Mouse (Mus musculus) stomach, embryonic 15.5 days (tissue): ENCODE measurements around the gene Wt1. TPM values are rescaled to one million over a fixed set of nuclear protein-coding genes. Genes with fewer than 3 reads are reported as not detected.
A peak's percentile ranks its signal among the peaks of the same experiment; 100 is the strongest.

ENCODE experiments used
- ATAC-seq: fragments of 200-750 bp; cut with Nextera tagmentation; 2 replicates; pipeline ENCODE4 v1.8.0; 2017; ENCODE audit warnings: low read depth, moderate number of reproducible peaks, moderate TSS enrichment; ENCODE audit not compliant: insufficient read depth, low FRiP score
- H3K27ac ChIP-seq: fragments of 300-500 bp; sonication (generic); 2 replicates; pipeline ENCODE4 v1.5.1; 2015; ENCODE audit warnings: mild to moderate bottlenecking, inconsistent platforms
- H3K27me3 ChIP-seq: fragments of 300-500 bp; sonication (generic); replicated peaks from 2 replicates; pipeline ENCODE4 v1.6.1; 2015; ENCODE audit warnings: inconsistent platforms
- H3K36me3 ChIP-seq: fragments of 300-500 bp; sonication (generic); 2 replicates; pipeline ENCODE4 v1.6.1; 2015; ENCODE audit warnings: inconsistent platforms
- H3K4me1 ChIP-seq: fragments of 300-500 bp; sonication (generic); 2 replicates; pipeline ENCODE4 v1.6.1; 2015; ENCODE audit warnings: inconsistent platforms
- H3K4me2 ChIP-seq: fragments of 300-500 bp; sonication (generic); 2 replicates; pipeline ENCODE4 v1.6.1; 2015; ENCODE audit warnings: mild to moderate bottlenecking, inconsistent platforms
- H3K4me3 ChIP-seq: fragments of 300-500 bp; sonication (generic); replicated peaks from 2 replicates; pipeline ENCODE4 v1.5.1; 2015; ENCODE audit warnings: inconsistent platforms
- H3K9ac ChIP-seq: fragments of 300-500 bp; sonication (generic); 2 replicates; pipeline ENCODE4 v1.6.1; 2015; ENCODE audit warnings: inconsistent platforms
- H3K9me3 ChIP-seq: fragments of 300-500 bp; sonication (generic); 2 replicates; pipeline ENCODE4 v1.6.1; 2016; ENCODE audit warnings: inconsistent platforms
- WGBS: fragments of 180-500 bp; shearing (Covaris S2); methylation state at CpG from one replicate; pipeline ENCODE4 v1.1.7; 2015; 5-methylcytosine and 5-hydroxymethylcytosine counted together
- polyA plus RNA-seq: library from polyadenylated mRNA; unstranded; fragments of >200 nt; fragmentation: Nextera tagmentation; extraction: Ambion mirVana; gene quantifications from 2 replicates; pipeline ENCODE4 v1.2.1, GENCODE M21; 2015

Wt1 gene
- polyA plus RNA-seq, 1 experiment from 2014 or later = 23.3 TPM

DNA sequence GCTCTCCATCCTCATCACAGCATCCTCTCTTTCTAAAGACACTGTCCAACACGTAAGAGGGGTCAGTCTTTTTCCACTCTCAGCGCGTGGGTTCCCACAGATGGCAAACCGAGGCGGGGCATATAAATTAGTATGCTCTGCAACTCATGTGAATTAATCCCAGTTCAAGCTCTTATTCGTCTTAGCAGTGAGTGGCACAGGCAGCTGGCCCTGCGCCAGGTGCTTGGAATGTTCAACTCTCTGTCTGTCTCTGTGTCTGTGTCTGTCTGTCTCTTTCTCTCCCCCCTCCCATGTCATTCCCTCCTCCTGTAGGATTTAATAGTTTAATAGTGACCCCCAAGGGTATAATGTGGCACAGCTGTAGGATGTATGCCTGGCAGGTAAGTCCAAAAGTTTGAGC, 26.9 kb upstream of the Wt1 start:
- Histone ChIP-seq H3K27ac (no peak overlapping the region), H3K27me3 (no peaks in the 10 kb centered on the region), H3K36me3 (no peaks in the 10 kb centered on the region), H3K9ac (no peak overlapping the region), H3K4me1 (no peaks in the 10 kb centered on the region), H3K4me2 (no peak overlapping the region), H3K4me3 (no peak overlapping the region), H3K9me3 (no peaks in the 10 kb centered on the region)
- ATAC-seq = no peak
- WGBS = 68% methylated on average over 7 of the region's 7 CpGs

DNA sequence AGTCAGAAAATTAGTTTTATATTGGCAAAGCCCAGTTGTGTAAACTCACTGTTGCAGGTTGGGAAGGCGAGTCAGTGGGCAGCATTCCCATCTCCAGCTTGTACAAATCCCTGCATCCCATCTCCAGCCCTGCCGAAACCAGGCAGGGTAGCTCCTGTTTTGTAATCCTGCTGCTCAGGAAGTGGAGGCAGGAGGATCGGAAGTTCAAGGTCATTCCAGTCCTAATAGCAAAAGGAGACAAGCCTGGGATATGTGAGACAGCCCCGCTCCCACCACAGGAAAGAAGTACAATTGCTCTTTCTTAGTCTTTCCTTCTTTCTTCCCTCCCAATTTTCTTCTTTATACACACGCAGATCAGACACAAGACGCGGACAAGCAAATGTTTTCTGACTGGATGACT, 25.8 kb upstream of the Wt1 start:
- Histone ChIP-seq H3K4me2 (no peak overlapping the region), H3K27me3 (no peaks in the 10 kb centered on the region), H3K9ac (no peak overlapping the region), H3K4me1 (no peaks in the 10 kb centered on the region), H3K27ac (no peak overlapping the region), H3K9me3 (no peaks in the 10 kb centered on the region), H3K4me3 (no peak overlapping the region), H3K36me3 (no peaks in the 10 kb centered on the region)
- WGBS = 46% methylated on average over 7 of the region's 7 CpGs
- no peak for ATAC-seq

DNA sequence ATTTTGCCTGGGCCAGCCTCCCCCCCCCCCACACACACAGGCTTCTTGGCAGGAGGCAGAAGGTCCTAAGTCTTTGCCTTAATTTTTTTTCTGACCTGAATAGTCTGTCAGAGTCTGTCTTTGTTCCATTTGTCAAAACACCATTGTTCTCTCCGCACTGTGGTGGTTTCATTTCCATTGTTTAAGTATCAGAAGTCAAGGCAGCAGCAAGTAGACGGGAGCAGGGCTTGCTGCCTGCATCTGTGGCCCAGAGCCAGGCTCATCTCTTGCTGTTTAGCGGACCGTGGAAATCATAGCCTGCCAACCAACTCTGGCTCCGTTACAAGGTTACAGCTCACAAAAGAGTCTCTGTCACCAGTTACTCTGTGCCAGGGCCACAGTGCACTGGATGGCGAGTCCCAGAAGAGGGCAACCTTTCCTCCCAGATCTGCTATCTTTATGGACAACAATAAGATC, 17.6 kb upstream of the Wt1 start:
- ATAC-seq = peak; percentile 56; the same call in 1 of the 2 replicates
- 30% methylated on average over 6 of the region's 6 CpGs for WGBS
- Histone ChIP-seq H3K4me1 (no peaks in the 10 kb centered on the region), H3K9me3 (no peaks in the 10 kb centered on the region), H3K4me3 (no peak overlapping the region), H3K36me3 (no peaks in the 10 kb centered on the region), H3K27me3 (peaks cover 7% of the 10 kb centered on the region), H3K27ac (no peak overlapping the region), H3K9ac (no peak overlapping the region), H3K4me2 (no peak overlapping the region)

DNA sequence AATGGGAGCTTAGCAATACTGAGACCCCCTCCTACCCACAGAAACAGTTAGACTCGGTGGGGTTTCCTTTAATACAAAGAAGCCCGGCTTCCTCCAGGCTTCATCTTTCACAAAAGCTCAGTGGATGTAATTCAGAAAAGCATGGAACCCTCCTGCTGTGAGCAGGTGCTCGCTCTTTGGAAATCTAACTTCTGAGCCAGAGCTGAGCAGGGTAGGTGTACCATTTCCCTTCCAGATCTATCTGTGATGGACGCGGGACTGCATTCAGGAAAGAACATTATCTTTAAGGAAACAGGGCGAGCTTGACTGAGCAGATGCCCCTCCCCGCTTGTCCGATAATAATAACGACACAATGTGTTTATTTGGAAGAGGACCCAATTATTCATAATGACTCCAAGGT, 12.3 kb upstream of the Wt1 start:
- H3K27ac ChIP-seq = no peak overlapping the region
- 34% methylated on average over 9 of the region's 9 CpGs for WGBS
- H3K9me3 ChIP-seq = no peaks in the 10 kb centered on the region
- H3K4me2 ChIP-seq = no peak overlapping the region
- H3K4me1 ChIP-seq = no peaks in the 10 kb centered on the region
- H3K36me3 ChIP-seq = no peaks in the 10 kb centered on the region
- ATAC-seq = no peak
- no peak overlapping the region for H3K4me3 ChIP-seq
- H3K9ac ChIP-seq = no peak overlapping the region
- H3K27me3 ChIP-seq = peaks cover 23% of the 10 kb centered on the region

DNA sequence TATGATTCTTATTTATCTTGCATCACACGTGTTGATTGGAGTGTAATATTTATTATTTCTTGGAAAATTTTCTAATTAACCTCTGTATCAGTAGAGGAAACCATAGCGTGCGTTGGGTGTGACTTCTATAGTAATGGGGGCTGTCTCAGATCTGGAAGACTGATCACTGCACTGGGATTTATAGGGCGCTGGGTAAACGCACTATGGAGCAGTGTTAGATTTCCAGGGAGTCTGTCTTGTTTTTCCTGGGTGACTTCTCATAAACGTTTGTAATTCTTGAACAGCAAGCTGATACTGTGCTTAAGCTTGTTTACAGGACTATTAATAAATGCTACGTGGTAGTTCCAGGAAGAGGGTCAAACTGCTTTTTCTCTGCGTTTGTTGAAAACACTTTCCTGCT, 8.7 kb upstream of the Wt1 start:
- H3K4me2 ChIP-seq = no peak overlapping the region
- H3K4me3 ChIP-seq = no peak overlapping the region
- no peaks in the 10 kb centered on the region for H3K36me3 ChIP-seq
- H3K9me3 ChIP-seq = no peaks in the 10 kb centered on the region
- ATAC-seq = no peak
- 40% methylated on average over 8 of the region's 8 CpGs for whole genome bisulfite sequencing
- H3K27ac ChIP-seq = no peak overlapping the region
- no peaks in the 10 kb centered on the region for H3K4me1 ChIP-seq
- H3K9ac ChIP-seq = no peak overlapping the region
- peaks cover 49% of the 10 kb centered on the region for H3K27me3 ChIP-seq

DNA sequence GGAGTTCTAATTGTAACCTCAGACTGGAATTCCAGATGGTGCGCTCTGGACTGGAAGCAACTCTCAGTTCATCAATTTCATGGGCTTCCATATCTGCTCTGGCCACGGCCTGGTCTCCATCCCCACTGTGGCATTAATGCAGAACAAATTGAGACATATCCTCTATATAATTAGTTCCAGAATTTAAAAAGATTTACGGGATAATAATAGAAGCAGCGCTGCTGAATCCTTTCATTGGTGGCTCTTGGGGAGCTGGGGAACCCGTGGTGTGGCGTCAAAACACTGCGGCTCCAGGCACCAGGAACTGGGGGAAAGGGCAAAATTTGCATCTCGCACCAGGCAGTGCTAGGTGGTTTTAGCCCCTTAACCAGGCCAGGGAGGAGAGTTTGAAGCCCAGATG, 4.1 kb upstream of the Wt1 start:
- H3K4me2 ChIP-seq = no peak overlapping the region
- H3K36me3 ChIP-seq = no peaks in the 10 kb centered on the region
- H3K27ac ChIP-seq = no peak overlapping the region
- H3K9ac ChIP-seq = no peak overlapping the region
- H3K4me3 ChIP-seq = no peak overlapping the region
- no peak for ATAC-seq
- H3K4me1 ChIP-seq = peaks cover 16% of the 10 kb centered on the region
- 18% methylated on average over 8 of the region's 8 CpGs for WGBS
- H3K27me3 ChIP-seq = peaks cover 77% of the 10 kb centered on the region
- H3K9me3 ChIP-seq = no peaks in the 10 kb centered on the region

DNA sequence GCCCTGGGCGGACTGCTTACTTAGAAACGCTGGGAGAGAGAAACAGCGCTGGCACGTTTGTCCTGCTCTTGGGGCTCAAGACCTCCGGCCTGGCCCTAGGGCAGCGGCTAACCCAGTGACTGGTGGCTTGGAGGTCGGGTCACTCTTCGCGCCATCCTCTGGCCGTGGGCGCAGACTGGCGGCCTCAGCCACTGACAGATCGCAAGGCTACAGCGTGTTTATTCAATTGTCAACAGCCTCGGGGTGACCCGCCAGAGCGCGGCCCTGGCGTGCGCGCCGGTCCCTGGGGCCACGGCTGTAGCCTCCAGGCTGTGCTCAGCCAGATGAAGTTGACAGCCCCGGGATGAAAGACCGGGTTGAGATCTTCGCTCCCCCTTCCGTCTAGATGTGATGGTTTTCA, 3.4 kb upstream of the Wt1 start:
- 1% methylated on average over 27 of the region's 27 CpGs for WGBS
- H3K27me3 ChIP-seq = peaks cover 81% of the 10 kb centered on the region
- H3K9ac ChIP-seq = no peak overlapping the region
- ATAC-seq = no peak
- no peaks in the 10 kb centered on the region for H3K9me3 ChIP-seq
- H3K4me3 ChIP-seq = 0 out of 2 replicates have a peak overlapping the region, but pooled peaks have one; percentile 1
- H3K4me1 ChIP-seq = peaks cover 19% of the 10 kb centered on the region
- no peaks in the 10 kb centered on the region for H3K36me3 ChIP-seq
- H3K4me2 ChIP-seq = peak overlapping the region; percentile 39
- no peak overlapping the region for H3K27ac ChIP-seq

DNA sequence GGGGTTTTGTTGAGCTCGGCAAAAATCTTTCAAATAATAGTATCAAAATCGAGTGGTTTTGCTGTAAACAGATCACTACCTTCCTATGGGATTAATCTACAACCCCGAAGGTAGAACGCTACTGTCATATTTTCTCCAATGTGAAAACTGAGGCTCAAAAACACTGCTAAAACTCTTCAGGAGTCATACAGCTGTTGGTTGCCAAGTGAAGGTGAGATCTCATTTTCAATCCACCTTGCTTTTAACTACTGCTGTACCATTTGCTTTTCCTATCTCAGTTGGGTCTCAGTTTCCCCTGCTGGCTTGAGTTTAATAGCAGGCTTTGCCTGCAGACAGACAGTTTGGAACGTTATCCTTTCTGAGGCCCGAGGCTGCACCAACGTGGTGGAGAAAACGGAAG, 2.9 kb upstream of the Wt1 start:
- Histone ChIP-seq H3K4me3 (0 out of 2 replicates have a peak overlapping the region, but pooled peaks have one; percentile 12), H3K9ac (no peak overlapping the region), H3K27me3 (peaks cover 81% of the 10 kb centered on the region), H3K4me2 (no peak overlapping the region), H3K4me1 (peaks cover 19% of the 10 kb centered on the region), H3K27ac (no peak overlapping the region), H3K36me3 (no peaks in the 10 kb centered on the region), H3K9me3 (no peaks in the 10 kb centered on the region)
- ATAC-seq = no peak
- WGBS = 7% methylated on average over 8 of the region's 8 CpGs

DNA sequence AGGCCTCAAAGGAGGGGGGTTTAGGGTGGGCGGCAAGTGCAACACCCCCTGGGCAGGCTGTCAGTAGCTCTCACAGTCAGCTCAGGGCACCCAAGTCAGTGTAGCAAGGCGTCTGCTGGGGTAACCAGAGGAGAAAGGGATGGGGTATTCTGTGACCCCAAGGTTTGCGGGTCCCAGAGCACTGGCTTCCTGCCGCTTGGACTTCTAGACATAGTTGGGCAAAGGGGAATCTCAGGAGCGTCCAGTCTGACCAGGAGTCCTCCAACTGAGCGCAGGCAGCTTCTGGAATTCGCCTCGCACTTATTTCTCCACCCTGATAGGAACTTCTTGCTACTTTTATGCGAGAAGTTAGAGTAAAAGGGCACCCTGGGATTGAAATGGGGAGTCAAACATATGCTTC, 2.4 kb upstream of the Wt1 start:
- H3K27ac ChIP-seq = no peak overlapping the region
- 11% methylated on average over 9 of the region's 9 CpGs for WGBS

DNA sequence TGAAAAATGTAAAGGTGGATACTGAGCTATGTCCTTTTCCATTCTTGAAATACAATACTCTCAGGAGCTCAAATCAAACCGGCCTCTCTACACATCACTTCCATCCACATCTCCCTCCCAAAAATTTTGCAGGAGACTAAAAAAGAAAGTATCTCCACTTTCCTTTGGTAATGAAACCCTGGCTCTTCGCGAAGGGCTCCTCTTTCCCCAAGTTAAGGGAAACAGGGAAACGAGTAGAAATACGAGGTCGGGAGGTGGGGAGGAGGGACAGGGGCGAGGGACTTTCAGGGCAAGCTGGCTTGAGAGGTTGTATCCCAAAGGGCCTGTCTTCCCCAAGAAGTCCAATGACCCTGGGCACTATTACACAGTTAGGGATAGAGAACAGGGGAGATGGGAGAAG, 1.9 kb upstream of the Wt1 start:
- no peak for ATAC-seq
- Histone ChIP-seq H3K27me3 (peaks cover 82% of the 10 kb centered on the region), H3K36me3 (no peaks in the 10 kb centered on the region), H3K9ac (no peak overlapping the region), H3K4me3 (no peak overlapping the region), H3K4me1 (peaks cover 19% of the 10 kb centered on the region), H3K27ac (no peak overlapping the region), H3K9me3 (no peaks in the 10 kb centered on the region), H3K4me2 (no peak overlapping the region)
- WGBS = 0% methylated on average over 7 of the region's 7 CpGs

More for the DNA sequence above, 2.4 kb upstream of the Wt1 start:
- no peaks in the 10 kb centered on the region for H3K36me3 ChIP-seq
- no peak overlapping the region for H3K4me2 ChIP-seq
- peaks cover 84% of the 10 kb centered on the region for H3K27me3 ChIP-seq
- H3K9me3 ChIP-seq = no peaks in the 10 kb centered on the region
- no peak overlapping the region for H3K9ac ChIP-seq
- 0 out of 2 replicates have a peak overlapping the region, but pooled peaks have one; percentile 12 for H3K4me3 ChIP-seq
- no peak for ATAC-seq
- H3K4me1 ChIP-seq = peaks cover 19% of the 10 kb centered on the region

DNA sequence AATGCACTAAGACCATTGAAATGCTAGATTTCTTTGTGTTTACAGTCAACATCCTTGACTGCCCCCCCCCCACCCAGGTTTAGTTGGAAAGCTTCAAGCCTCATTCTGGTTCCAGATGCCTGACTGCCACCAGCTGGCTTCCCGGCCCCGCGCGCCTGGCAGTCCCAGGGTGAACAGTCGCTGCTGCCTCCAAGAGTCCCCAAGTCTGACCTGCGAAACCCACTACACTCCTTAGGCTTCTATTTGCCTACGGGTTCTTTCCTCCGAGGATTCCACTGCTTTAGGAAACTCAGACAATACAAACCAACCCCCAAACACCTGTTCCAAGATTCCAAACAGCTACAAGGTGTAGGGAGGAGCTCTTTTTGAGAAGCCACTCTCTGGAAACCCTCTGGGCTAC, 1.1 kb upstream of the Wt1 start:
- Histone ChIP-seq H3K27ac (no peak overlapping the region), H3K4me1 (peaks cover 19% of the 10 kb centered on the region), H3K9ac (no peak overlapping the region)

DNA sequence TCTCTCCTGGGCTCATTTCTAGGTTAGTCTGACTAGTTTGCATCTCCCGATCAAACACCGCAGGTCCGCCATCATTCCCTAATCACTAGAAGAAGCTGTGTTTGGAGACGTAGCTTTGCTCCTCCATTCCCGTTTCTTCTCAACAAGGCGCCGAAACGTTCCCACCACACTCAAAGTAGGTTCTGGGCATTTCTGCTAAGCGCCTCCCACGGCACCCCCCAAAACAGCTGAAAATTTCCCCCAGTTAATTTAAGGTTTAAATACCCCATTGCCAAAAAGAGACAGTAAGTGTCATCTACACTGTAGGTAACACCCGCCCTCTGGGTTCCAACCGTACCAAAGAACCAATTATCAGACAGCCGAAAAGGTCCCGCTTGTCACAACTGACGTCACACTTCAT, 688 bp upstream of the Wt1 start:
- WGBS = 3% methylated on average over 15 of the region's 15 CpGs
- no peak overlapping the region for H3K27ac ChIP-seq

More for the DNA sequence above, 1.1 kb upstream of the Wt1 start:
- Histone ChIP-seq H3K27me3 (peaks cover 85% of the 10 kb centered on the region), H3K4me2 (no peak overlapping the region), H3K36me3 (no peaks in the 10 kb centered on the region), H3K9me3 (no peaks in the 10 kb centered on the region), H3K4me3 (peak overlapping the region; percentile 41)
- no peak for ATAC-seq
- 3% methylated on average over 8 of the region's 8 CpGs for WGBS

More for the DNA sequence above, 688 bp upstream of the Wt1 start:
- Histone ChIP-seq H3K4me2 (no peak overlapping the region; the same call in 1 of the 2 replicates), H3K27me3 (peaks cover 85% of the 10 kb centered on the region), H3K9ac (no peak overlapping the region), H3K9me3 (no peaks in the 10 kb centered on the region), H3K4me3 (peak overlapping the region; percentile 41), H3K4me1 (peaks cover 20% of the 10 kb centered on the region), H3K36me3 (no peaks in the 10 kb centered on the region)
- no peak for ATAC-seq
